Mouse (Mus musculus): Measurements from ENCODE around the gene Retreg1.

GRCm38 (mm10) chr15:25914160-25914559 lies 71.2 kb downstream of the Retreg1 start:
- TF ChIP-seq CTCF (IDR thresholded peaks at IDR 0.05; ENCODE audit: borderline replicate concordance, control insufficient read depth, extremely low read depth, insufficient read depth, low read length, poor library complexity): no peak
- TF ChIP-seq POLR2A (IDR thresholded peaks at IDR 0.05; ENCODE audit: control insufficient read depth, extremely low read depth, insufficient read depth, low read length, poor library complexity): no peak
